Mouse (Mus musculus) cerebellum, postnatal 10 days (tissue): ENCODE measurements around the gene Clba1.
"Not testable (repeated sequence)": the region's sequence is repeated elsewhere in the genome, so short reads cannot be mapped to it uniquely, and the experiment has no call there.

Experiments used
- DNase-seq, 2 experiments: peaks; one replicate each; pipeline ENCODE4 v3.0.0; 2021; ENCODE audit warnings: mixed read lengths in 2 of 2

Gene Clba1

GRCm38 (mm10) chr12:112819057-112819662 lies 10.4 kb downstream of the Clba1 start:
- no peak for DNase-seq

GRCm38 (mm10) chr12:112820401-112820999 lies 11.8 kb downstream of the Clba1 start:
- no peak for DNase-seq

- no peak for DNase-seq
Measured at GRCm38 (mm10) chr12:112821216-112821615, 12.5 kb downstream of the Clba1 start.

GRCm38 (mm10) chr12:112821974-112822373 lies 13.2 kb downstream of the Clba1 start:
- DNase-seq, result no peak

GRCm38 (mm10) chr12:112822676-112823075 lies 13.9 kb downstream of the Clba1 start:
- no peak for DNase-seq

GRCm38 (mm10) chr12:112823221-112823620 lies 14.5 kb downstream of the Clba1 start:
- DNase-seq, result no peak

GRCm38 (mm10) chr12:112825901-112826300 lies 17.2 kb downstream of the Clba1 start:
- no peak for DNase-seq

GRCm38 (mm10) chr12:112828501-112829243 lies 19.9 kb downstream of the Clba1 start:
- DNase-seq, result peak; percentile 31 to 46

- peak; percentile 100 for DNase-seq
Measured at GRCm38 (mm10) chr12:112829244-112829864, 20.6 kb downstream of the Clba1 start, which contains the start of gene Cdca4. Gene Cdca4, minus strand, starts transcription at chr12:112829423.

GRCm38 (mm10) chr12:112830141-112830540 lies 21.4 kb downstream of the Clba1 start:
- no peak for DNase-seq

GRCm38 (mm10) chr12:112830570-112830969 lies 21.8 kb downstream of the Clba1 start:
- no peak for DNase-seq

GRCm38 (mm10) chr12:112832411-112832810 lies 23.7 kb downstream of the Clba1 start:
- no peak for DNase-seq

- DNase-seq, result no peak
Measured at GRCm38 (mm10) chr12:112833527-112833926, 24.8 kb downstream of the Clba1 start.

- DNase-seq, result peak; percentile 56 to 58
Measured at GRCm38 (mm10) chr12:112835046-112835445, 26.3 kb downstream of the Clba1 start.

- DNase-seq, result peak; percentile 54 to 55
Measured at GRCm38 (mm10) chr12:112840209-112841086, 31.7 kb downstream of the Clba1 start.

- not testable (repeated sequence) for DNase-seq
Measured at GRCm38 (mm10) chr12:112841338-112841892, 32.7 kb downstream of the Clba1 start.

- not testable (repeated sequence) for DNase-seq
Measured at GRCm38 (mm10) chr12:112842128-112842527, 33.4 kb downstream of the Clba1 start.

GRCm38 (mm10) chr12:112843803-112844202 lies 35.1 kb downstream of the Clba1 start:
- DNase-seq, result peak; percentile 96 to 97

- no peak for DNase-seq
Measured at GRCm38 (mm10) chr12:112847880-112848279, 39.1 kb downstream of the Clba1 start.

- peak in 1 of 2 experiments; percentile 23 for DNase-seq
Measured at GRCm38 (mm10) chr12:112849235-112850022, 40.7 kb downstream of the Clba1 start.

- DNase-seq, result no peak
Measured at GRCm38 (mm10) chr12:112850344-112850743, 41.6 kb downstream of the Clba1 start.
